Mouse (Mus musculus): ENCODE data around the gene Hic2.

GRCm38 (mm10) chr16:17216934-17217633 is 16.3 kb upstream of the Hic2 start:
- no peak for TF ChIP-seq CTCF (IDR thresholded peaks at IDR 0.05; ENCODE audit: borderline replicate concordance, insufficient read depth, low read length)
- TF ChIP-seq POLR2A (IDR thresholded peaks at IDR 0.05; ENCODE audit: low read depth, low read length) = no peak

Measured in embryonic fibroblast, embryonic 13.5 days (primary cell).